Mouse (Mus musculus) hindbrain, embryonic 14.5 days (tissue): ENCODE measurements around the gene Krt33b. TPM values are rescaled to one million over a fixed set of nuclear protein-coding genes. Genes with fewer than 3 reads are reported as not detected.

Experiments used
- ATAC-seq: fragments of 200-750 bp; cut with Nextera tagmentation; 2 replicates; pipeline ENCODE4 v1.8.0; 2017; ENCODE audit warnings: moderate number of reproducible peaks, mild to moderate bottlenecking, moderate TSS enrichment, moderate library complexity; ENCODE audit not compliant: low FRiP score
- DNase-seq: peaks from one replicate; pipeline ENCODE4 v3.0.0-alpha.2; 2015; ENCODE audit warnings: low spot score
- H3K27ac ChIP-seq: fragments of 300-500 bp; sonication (generic); 2 replicates; pipeline ENCODE4 v1.5.1; 2014; ENCODE audit warnings: mild to moderate bottlenecking, moderate library complexity
- H3K27me3 ChIP-seq: fragments of 300-500 bp; sonication (generic); 2 replicates; pipeline ENCODE4 v1.6.1; 2014; ENCODE audit warnings: mild to moderate bottlenecking, low read length, mixed read lengths; ENCODE audit not compliant: control insufficient read depth, insufficient read depth
- H3K36me3 ChIP-seq: fragments of 300-500 bp; sonication (generic); replicated peaks from 2 replicates; pipeline ENCODE4 v1.6.1; 2014; ENCODE audit not compliant: control insufficient read depth, insufficient read depth
- H3K4me1 ChIP-seq: fragments of 300-500 bp; sonication (generic); replicated peaks from 2 replicates; pipeline ENCODE4 v1.6.1; 2014; ENCODE audit warnings: antibody characterized with exemption, low read length, mixed read lengths; ENCODE audit not compliant: control insufficient read depth, insufficient read depth
- H3K4me2 ChIP-seq: fragments of 300-500 bp; sonication (generic); replicated peaks from 2 replicates; pipeline ENCODE4 v1.6.1; 2014; ENCODE audit warnings: mild to moderate bottlenecking, moderate library complexity
- H3K4me3 ChIP-seq: fragments of 300-500 bp; sonication (generic); replicated peaks from 2 replicates; pipeline ENCODE4 v1.5.1; 2014; ENCODE audit warnings: mild to moderate bottlenecking, low read length
- H3K9ac ChIP-seq: fragments of 300-500 bp; sonication (generic); 2 replicates; pipeline ENCODE4 v1.6.1; 2014
- H3K9me3 ChIP-seq: fragments of 300-500 bp; sonication (generic); 2 replicates; pipeline ENCODE4 v1.6.1; 2016; ENCODE audit warnings: low read length; ENCODE audit not compliant: control insufficient read depth
- WGBS: fragments of 180-500 bp; shearing (Covaris S2); extraction: QIAGEN DNeasy Blood & Tissue Kit; methylation state at CpG from one replicate; pipeline ENCODE4 v1.1.7; 2014; 5-methylcytosine and 5-hydroxymethylcytosine counted together
- polyA plus RNA-seq: library from polyadenylated mRNA; unstranded; fragments of >200 nt; fragmentation: Nextera tagmentation; extraction: Ambion mirVana; gene quantifications from 2 replicates; pipeline ENCODE4 v1.2.1, GENCODE M21; 2014

The Krt33b gene
- polyA plus RNA-seq, 1 experiment from 2014 or later: not detected

- Histone ChIP-seq H3K36me3 (no peaks in the 10 kb centered on the region), H3K9ac (no peak overlapping the region), H3K27ac (no peak overlapping the region), H3K4me2 (no peak overlapping the region), H3K4me1 (no peaks in the 10 kb centered on the region), H3K4me3 (no peak overlapping the region), H3K27me3 (no peaks in the 10 kb centered on the region), H3K9me3 (no peaks in the 10 kb centered on the region)
- DNase-seq (no peak), ATAC-seq (no peak)
- 95% methylated on average over 1 of the region's 1 CpGs for WGBS
Measured at GRCm38 (mm10) chr11:99983442-99983841, 46.2 kb downstream of the Krt33b start.

GRCm38 (mm10) chr11:99982731-99983130, 46.9 kb downstream of the Krt33b start:
- Histone ChIP-seq H3K9me3 (no peaks in the 10 kb centered on the region), H3K4me3 (no peak overlapping the region), H3K27ac (no peak overlapping the region), H3K4me1 (no peaks in the 10 kb centered on the region), H3K36me3 (no peaks in the 10 kb centered on the region), H3K9ac (no peak overlapping the region), H3K27me3 (no peaks in the 10 kb centered on the region), H3K4me2 (no peak overlapping the region)
- WGBS: 91% methylated on average over 9 of the region's 9 CpGs
- DNase-seq: no peak
- no peak for ATAC-seq

- Histone ChIP-seq H3K4me2 (no peak within 1 kb of the TSS), H3K9ac (no peak within 1 kb of the TSS), H3K27me3 (no peaks in the 10 kb centered on the region), H3K4me1 (no peaks in the 10 kb centered on the region), H3K4me3 (no peak within 1 kb of the TSS), H3K27ac (no peak within 1 kb of the TSS), H3K36me3 (no peaks in the 10 kb centered on the region), H3K9me3 (peaks cover 4% of the 10 kb centered on the region)
- no peak for DNase-seq
- WGBS: 70% methylated on average over 5 of the region's 5 CpGs
- no peak for ATAC-seq
Measured at GRCm38 (mm10) chr11:99978953-99979352, 50.7 kb downstream of the Krt33b start, which contains the start of gene Krtap29-1. Gene Krtap29-1 (minus strand): TSS chr11:99979053.

Other genes starting within 250 kb of the Krt33b start
- not detected in 2 replicates for gene Krtap4-8, start 249.2 kb downstream of the Krt33b start, polyA plus RNA-seq
- gene Krtap4-9, start 244.7 kb downstream of the Krt33b start, polyA plus RNA-seq: not detected in 2 replicates
- not detected in 2 replicates for gene Gm11596, start 236.4 kb downstream of the Krt33b start, polyA plus RNA-seq
- gene Gm11569, start 230.9 kb downstream of the Krt33b start, polyA plus RNA-seq: not detected in 2 replicates
- not detected in 2 replicates for gene Gm11554, start 225.4 kb downstream of the Krt33b start, polyA plus RNA-seq
- not detected in 2 replicates for gene Krtap4-13, start 220.0 kb downstream of the Krt33b start, polyA plus RNA-seq
- gene Gm11564, start 214.2 kb downstream of the Krt33b start, polyA plus RNA-seq: not detected in 2 replicates
- not detected in 2 replicates for gene 2300003K06Rik, start 191.8 kb downstream of the Krt33b start, polyA plus RNA-seq
- not detected in 2 replicates for gene Krtap4-16, start 178.3 kb downstream of the Krt33b start, polyA plus RNA-seq
- not detected in 2 replicates for gene Gm11568, start 172.0 kb downstream of the Krt33b start, polyA plus RNA-seq
- not detected in 2 replicates for gene Gm11559, start 165.4 kb downstream of the Krt33b start, polyA plus RNA-seq
- gene Krtap9-1, start 156.5 kb downstream of the Krt33b start, polyA plus RNA-seq: not detected in 2 replicates
- gene Gm11567, start 150.7 kb downstream of the Krt33b start, polyA plus RNA-seq: not detected in 2 replicates
- gene Krtap31-1, start 121.9 kb downstream of the Krt33b start, polyA plus RNA-seq: not detected in 2 replicates
- gene Gm11565, start 115.1 kb downstream of the Krt33b start, polyA plus RNA-seq: not detected in 2 replicates
- not detected in 2 replicates for gene Krtap31-2, start 93.6 kb downstream of the Krt33b start, polyA plus RNA-seq
- not detected in 2 replicates for gene Krtap9-5, start 81.4 kb downstream of the Krt33b start, polyA plus RNA-seq
- gene Krtap29-1, start 50.8 kb downstream of the Krt33b start, polyA plus RNA-seq: not detected in 2 replicates
- gene Krtap16-1, start 43.3 kb downstream of the Krt33b start, polyA plus RNA-seq: 0.16 and 0.29 TPM in 2 replicates
- gene Krtap17-1, start 35.9 kb downstream of the Krt33b start, polyA plus RNA-seq: 0.86 and 1.5 TPM in 2 replicates
- not detected in 2 replicates for gene Krt33a, start 13.7 kb downstream of the Krt33b start, polyA plus RNA-seq
- not detected in 2 replicates for gene Krt34, start 11.7 kb upstream of the Krt33b start, polyA plus RNA-seq
- gene Krt31, start 20.7 kb upstream of the Krt33b start, polyA plus RNA-seq: not detected in 2 replicates
- not detected in 2 replicates for gene Krt32, start 58.4 kb upstream of the Krt33b start, polyA plus RNA-seq
- not detected in 2 replicates for gene Krt35, start 66.4 kb upstream of the Krt33b start, polyA plus RNA-seq
- not detected in 2 replicates for gene Krt36, start 75.8 kb upstream of the Krt33b start, polyA plus RNA-seq
- gene Krt13, start 91.7 kb upstream of the Krt33b start, polyA plus RNA-seq: not detected in 2 replicates
- 0.15 and 0.16 TPM in 2 replicates for gene Krt15, start 106.1 kb upstream of the Krt33b start, polyA plus RNA-seq
- gene Krt19, start 118.8 kb upstream of the Krt33b start, polyA plus RNA-seq: 0.87 and 0.90 TPM in 2 replicates
- gene Krt9, start 163.4 kb upstream of the Krt33b start, polyA plus RNA-seq: not detected in 2 replicates
- gene Krt14, start 177.7 kb upstream of the Krt33b start, polyA plus RNA-seq: 0.23 TPM in 1 of 2 replicates, not detected in the other
- gene Krt16, start 219.0 kb upstream of the Krt33b start, polyA plus RNA-seq: not detected in 2 replicates
- gene Krt17, start 231.2 kb upstream of the Krt33b start, polyA plus RNA-seq: 0.13 and 0.16 TPM in 2 replicates
- gene Krt42, start 240.0 kb upstream of the Krt33b start, polyA plus RNA-seq: not detected in 2 replicates